8 mouse cellular contexts compared by ENCODE assay signal in genomic region chr6:135011734-135012116, GRCm38 (mm10). TPM values are rescaled to one million over a fixed set of nuclear protein-coding genes. Genes with fewer than 3 reads are reported as not detected.
DNase-seq lines count a peak whose midpoint lies in the region; ATAC-seq and TF ChIP-seq lines count a peak whose summit lies in the region.

No protein-coding gene starts in this region.

- no peak for TF ChIP-seq CTCF in kidney, adult 2 months (conservative IDR thresholded peaks at IDR 0.05; ENCODE audit: insufficient read depth, insufficient read length, low read depth, low read length)

- no peaks in the 10 kb centered on the region for H3K27me3 ChIP-seq in kidney, adult 2 months (replicated peaks; ENCODE audit: control insufficient read depth, insufficient read depth, low read length)
- no peaks in the 10 kb centered on the region for H3K27me3 ChIP-seq in hindbrain, embryonic 15.5 days
- no peaks in the 10 kb centered on the region for H3K27me3 ChIP-seq in midbrain, embryonic 13.5 days

- peak overlapping the region; percentile 40; the same call in 1 of the 2 replicates for H3K27ac ChIP-seq in kidney, adult 2 months (ENCODE audit: insufficient read depth, low read depth, low read length)
- H3K27ac ChIP-seq in brown adipose tissue, adult 24 weeks (replicated peaks; ENCODE audit: low read depth, low read length): peak overlapping the region; percentile 60
- peak overlapping the region; percentile 63 for H3K27ac ChIP-seq in hindbrain, embryonic 15.5 days (replicated peaks)
- no peak overlapping the region for H3K27ac ChIP-seq in midbrain, embryonic 13.5 days

- no peak for DNase-seq in kidney, adult 2 months
- DNase-seq in kidney, postnatal 4 days: no peak
- no peak for DNase-seq in natural killer cell, adult 2 months (ENCODE audit: low spot score in 2 of 2)
- no peak for DNase-seq in c-Kit-positive CD71-positive TER-119-positive erythroid progenitor cells, embryonic 14.5 days (ENCODE audit: low spot score)
- DNase-seq in gastrocnemius, adult 8-10 months (ENCODE audit: low spot score in 2 of 2): no peak

- under 1% methylated on average over 14 of the region's 14 CpGs for WGBS in kidney, adult 2 months
- 3% methylated on average over 14 of the region's 14 CpGs for WGBS in hindbrain, embryonic 15.5 days
- WGBS in midbrain, embryonic 13.5 days: 1% methylated on average over 14 of the region's 14 CpGs

- H3K4me2 ChIP-seq in hindbrain, embryonic 15.5 days: peak overlapping the region; percentile 65
- peak overlapping the region; percentile 90 for H3K4me2 ChIP-seq in midbrain, embryonic 13.5 days (replicated peaks)

- peaks cover 8% of the 10 kb centered on the region for H3K36me3 ChIP-seq in kidney, adult 2 months (ENCODE audit: control insufficient read depth, insufficient read depth, low read length)
- peaks cover 29% of the 10 kb centered on the region for H3K36me3 ChIP-seq in hindbrain, embryonic 15.5 days
- peaks cover 33% of the 10 kb centered on the region for H3K36me3 ChIP-seq in midbrain, embryonic 13.5 days

- no peaks in the 10 kb centered on the region for H3K9me3 ChIP-seq in hindbrain, embryonic 15.5 days
- no peaks in the 10 kb centered on the region for H3K9me3 ChIP-seq in midbrain, embryonic 13.5 days

- peaks cover 5% of the 10 kb centered on the region; the same call in 1 of the 2 replicates for H3K4me1 ChIP-seq in kidney, adult 2 months (ENCODE audit: control insufficient read depth, insufficient read depth, low read length)
- H3K4me1 ChIP-seq in brown adipose tissue, adult 24 weeks (ENCODE audit: control insufficient read depth, insufficient read depth, insufficient read length, low read length): 0 out of 2 replicates have a peak, but pooled peaks cover 3% of the 10 kb centered on the region
- H3K4me1 ChIP-seq in hindbrain, embryonic 15.5 days (replicated peaks): peaks cover 7% of the 10 kb centered on the region
- peaks cover 8% of the 10 kb centered on the region for H3K4me1 ChIP-seq in midbrain, embryonic 13.5 days (replicated peaks)

- TF ChIP-seq POLR2A in kidney, adult 2 months (IDR thresholded peaks at IDR 0.05; ENCODE audit: low read depth, low read length): no peak

- H3K9ac ChIP-seq in hindbrain, embryonic 15.5 days: peak overlapping the region; percentile 74
- peak overlapping the region; percentile 75 for H3K9ac ChIP-seq in midbrain, embryonic 13.5 days (replicated peaks)

- peak; percentile 77 for ATAC-seq in hindbrain, embryonic 15.5 days (ENCODE audit: low FRiP score, low read depth)
- peak; percentile 82; the same call in 1 of the 2 replicates for ATAC-seq in midbrain, embryonic 13.5 days

- peak overlapping the region; percentile 88 for H3K4me3 ChIP-seq in kidney, adult 2 months (ENCODE audit: insufficient read depth, low read depth, low read length)
- H3K4me3 ChIP-seq in brown adipose tissue, adult 24 weeks (ENCODE audit: insufficient read depth, low read depth, low read length): peak overlapping the region; percentile 93
- H3K4me3 ChIP-seq in hindbrain, embryonic 15.5 days: peak overlapping the region; percentile 65
- H3K4me3 ChIP-seq in midbrain, embryonic 13.5 days (replicated peaks): peak overlapping the region; percentile 63

RNA-seq across cellular contexts. Expression of gene Ddx47, which starts 0.3 kb away (rescaled TPM):
- polyA plus RNA-seq in kidney, adult 2 months (2012; rRNA removed): 38.6 and 44.0 TPM in 2 replicates
- polyA plus RNA-seq in brown adipose tissue, adult 24 weeks (2012; ENCODE audit: insufficient read depth, insufficient read length, missing spikeins): 37.6 and 45.3 TPM in 2 replicates
- 70.5 and 76.2 TPM in 2 replicates for polyA plus RNA-seq in hindbrain, embryonic 15.5 days (2015; fragmentation: Nextera tagmentation; extraction: Ambion mirVana)
- polyA plus RNA-seq in midbrain, embryonic 13.5 days (2015; fragmentation: Nextera tagmentation; extraction: Ambion mirVana): 87.6 TPM in 2 replicates
- total RNA-seq in gastrocnemius, adult 8-10 months (2022): 10 to 100 TPM; 23.7 to 25.3 (median 24.7) TPM

RNA-seq across cellular contexts. Expression of gene Apold1, which starts 30.2 kb away (rescaled TPM):
- 0.72 and 0.79 TPM in 2 replicates for polyA plus RNA-seq in kidney, adult 2 months (2012; rRNA removed)
- 2.8 and 22.1 TPM in 2 replicates for polyA plus RNA-seq in brown adipose tissue, adult 24 weeks (2012; ENCODE audit: insufficient read depth, insufficient read length, missing spikeins)
- 3.6 and 4.1 TPM in 2 replicates for polyA plus RNA-seq in hindbrain, embryonic 15.5 days (2015; fragmentation: Nextera tagmentation; extraction: Ambion mirVana)
- polyA plus RNA-seq in midbrain, embryonic 13.5 days (2015; fragmentation: Nextera tagmentation; extraction: Ambion mirVana): 3.0 and 3.7 TPM in 2 replicates
- 1 to 10 TPM; 1.0 to 1.7 (median 1.4) TPM for total RNA-seq in gastrocnemius, adult 8-10 months (2022)

RNA-seq across cellular contexts. Expression of gene Gprc5a, which starts 53.7 kb away (rescaled TPM):
- polyA plus RNA-seq in kidney, adult 2 months (2012; rRNA removed): 3.3 and 4.3 TPM in 2 replicates
- 0.67 and 1.5 TPM in 2 replicates for polyA plus RNA-seq in brown adipose tissue, adult 24 weeks (2012; ENCODE audit: insufficient read depth, insufficient read length, missing spikeins)
- 0.34 and 0.64 TPM in 2 replicates for polyA plus RNA-seq in hindbrain, embryonic 15.5 days (2015; fragmentation: Nextera tagmentation; extraction: Ambion mirVana)
- polyA plus RNA-seq in midbrain, embryonic 13.5 days (2015; fragmentation: Nextera tagmentation; extraction: Ambion mirVana): 0.53 and 0.98 TPM in 2 replicates
- total RNA-seq in gastrocnemius, adult 8-10 months (2022): under 1 TPM; 0.13 to 0.73 (median 0.27) TPM
